Mouse (Mus musculus): ENCODE measurements around the gene Olfm1. TPM values are rescaled to one million over a fixed set of nuclear protein-coding genes. Genes with fewer than 3 reads are reported as not detected.
A peak's percentile ranks its signal among the peaks of the same experiment; 100 is the strongest.

Gene Olfm1
- polyA plus RNA-seq, 1 experiment from 2014 or later: 34.5 TPM

DNA sequence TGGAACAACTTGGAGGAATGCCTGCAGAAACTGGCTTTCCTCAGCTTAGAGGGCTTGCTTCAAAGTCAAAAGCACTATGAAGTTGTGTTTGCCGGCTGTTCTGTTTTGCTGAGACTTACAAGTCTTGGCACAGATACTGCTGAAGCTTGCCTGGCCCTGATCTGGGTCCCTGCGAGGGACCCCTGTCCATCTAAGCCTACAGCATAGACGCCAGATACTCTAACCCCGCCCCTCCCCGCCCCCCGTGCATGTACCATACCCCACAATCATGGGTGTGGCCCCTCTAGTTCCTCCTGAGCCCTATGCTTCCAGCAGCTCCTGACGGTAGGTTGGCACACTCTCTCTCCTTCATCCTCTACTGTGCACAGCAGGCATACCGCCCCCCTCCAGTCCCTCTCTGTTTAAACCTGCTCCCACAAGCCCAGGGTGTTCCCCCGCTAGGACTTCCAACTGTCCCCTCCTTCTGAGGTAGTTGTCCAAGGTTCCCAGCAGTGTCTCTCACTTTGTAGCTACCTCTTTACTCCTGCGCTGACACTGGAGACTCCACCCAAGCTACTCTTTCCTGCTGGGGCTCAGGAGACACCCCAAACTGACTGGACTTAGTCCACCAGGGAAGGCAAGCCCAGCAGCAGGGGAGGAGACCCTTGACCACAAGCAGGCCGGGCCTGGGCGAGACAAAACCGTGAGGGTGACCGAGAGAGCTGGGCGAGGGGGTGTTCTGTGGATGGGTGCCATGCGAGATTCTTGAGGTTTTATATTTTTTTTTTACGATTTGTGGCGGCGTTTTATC is 12.1 kb downstream of the Olfm1 start:
- H3K4me2 ChIP-seq (replicated peaks): peak overlapping the region; percentile 95
- 0 out of 2 replicates have a peak, but pooled peaks cover 10% of the 10 kb centered on the region for H3K27me3 ChIP-seq
- H3K9ac ChIP-seq: no peak overlapping the region
- H3K9me3 ChIP-seq (replicated peaks): no peaks in the 10 kb centered on the region
- WGBS: 11% methylated on average over 18 of the region's 19 CpGs
- no peaks in the 10 kb centered on the region; the same call in 1 of the 2 replicates for H3K36me3 ChIP-seq
- H3K4me3 ChIP-seq (replicated peaks): peak overlapping the region; percentile 65
- no peak for ATAC-seq (ENCODE audit: insufficient number of reproducible peaks, low FRiP score, low TSS enrichment, low read depth)
- peak overlapping the region; percentile 41; the same call in 1 of the 2 replicates for H3K27ac ChIP-seq (replicated peaks)
- peaks cover 34% of the 10 kb centered on the region for H3K4me1 ChIP-seq

DNA sequence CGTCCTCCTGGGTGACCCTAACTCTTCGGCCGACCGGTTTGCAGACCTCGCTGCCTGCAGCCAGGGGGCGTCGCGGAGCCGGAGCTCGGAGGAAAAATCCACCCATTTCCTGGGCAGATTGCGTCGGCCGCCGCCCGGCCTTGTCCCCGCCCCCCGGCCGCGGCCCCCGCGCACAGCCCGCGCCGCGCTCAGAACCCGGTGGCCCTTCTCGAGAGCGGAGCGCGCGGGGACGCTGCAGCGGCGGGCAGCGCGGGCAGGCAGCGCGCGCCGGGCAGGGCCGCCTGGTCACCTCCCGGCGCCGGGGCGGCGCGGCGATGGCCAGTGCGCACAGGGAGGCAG is 12.6 kb downstream of the Olfm1 start:
- no peaks in the 10 kb centered on the region; the same call in 1 of the 2 replicates for H3K36me3 ChIP-seq
- peak; percentile 80 for ATAC-seq (ENCODE audit: insufficient number of reproducible peaks, low FRiP score, low TSS enrichment, low read depth)
- WGBS: 0% methylated on average over 39 of the region's 49 CpGs

DNA sequence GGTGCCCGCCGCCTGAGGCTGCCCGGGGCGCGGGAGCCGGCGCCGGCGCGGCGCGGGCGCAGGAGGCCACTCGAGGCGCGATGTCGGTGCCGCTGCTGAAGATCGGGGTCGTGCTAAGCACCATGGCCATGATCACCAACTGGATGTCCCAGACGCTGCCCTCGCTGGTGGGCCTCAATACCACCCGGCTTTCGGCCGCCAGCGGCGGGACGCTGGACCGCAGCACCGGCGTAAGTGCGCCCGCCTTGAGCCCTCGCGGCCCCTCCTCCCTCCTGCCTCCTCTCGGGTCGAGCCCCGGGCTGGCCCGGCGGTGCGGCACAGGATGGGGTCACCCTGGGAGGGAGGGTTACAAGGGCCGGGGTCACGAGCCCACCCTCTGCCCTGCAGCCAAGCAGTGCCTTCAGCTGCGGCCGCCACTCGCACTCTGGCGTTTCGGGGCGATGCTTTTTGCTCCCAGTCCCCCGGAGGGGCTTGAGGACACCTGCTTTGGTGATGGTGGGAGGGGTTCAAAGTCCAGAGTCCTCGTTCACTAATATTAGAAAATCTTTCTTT is 13.2 kb downstream of the Olfm1 start:
- ATAC-seq (ENCODE audit: insufficient number of reproducible peaks, low FRiP score, low TSS enrichment, low read depth): 0 out of 2 replicates have a peak, but pooled peaks have one; percentile 16
- no peaks in the 10 kb centered on the region for H3K9me3 ChIP-seq (replicated peaks)
- H3K27ac ChIP-seq (replicated peaks): no peak overlapping the region; the same call in 1 of the 2 replicates
- H3K9ac ChIP-seq: peak overlapping the region; percentile 71
- WGBS: under 1% methylated on average over 51 of the region's 51 CpGs
- peaks cover 39% of the 10 kb centered on the region for H3K4me1 ChIP-seq
- peak overlapping the region; percentile 95 for H3K4me2 ChIP-seq (replicated peaks)
- H3K27me3 ChIP-seq: 0 out of 2 replicates have a peak, but pooled peaks cover 10% of the 10 kb centered on the region
- H3K36me3 ChIP-seq: no peaks in the 10 kb centered on the region; the same call in 1 of the 2 replicates
- peak overlapping the region; percentile 65 for H3K4me3 ChIP-seq (replicated peaks)

More for the DNA sequence above, 12.6 kb downstream of the Olfm1 start:
- Histone ChIP-seq H3K4me2 (replicated peaks) (peak overlapping the region; percentile 95), H3K4me1 (peaks cover 39% of the 10 kb centered on the region), H3K9ac (peak overlapping the region; percentile 71), H3K9me3 (replicated peaks) (no peaks in the 10 kb centered on the region), H3K4me3 (replicated peaks) (peak overlapping the region; percentile 65), H3K27me3 (0 out of 2 replicates have a peak, but pooled peaks cover 10% of the 10 kb centered on the region), H3K27ac (replicated peaks) (no peak overlapping the region)

DNA sequence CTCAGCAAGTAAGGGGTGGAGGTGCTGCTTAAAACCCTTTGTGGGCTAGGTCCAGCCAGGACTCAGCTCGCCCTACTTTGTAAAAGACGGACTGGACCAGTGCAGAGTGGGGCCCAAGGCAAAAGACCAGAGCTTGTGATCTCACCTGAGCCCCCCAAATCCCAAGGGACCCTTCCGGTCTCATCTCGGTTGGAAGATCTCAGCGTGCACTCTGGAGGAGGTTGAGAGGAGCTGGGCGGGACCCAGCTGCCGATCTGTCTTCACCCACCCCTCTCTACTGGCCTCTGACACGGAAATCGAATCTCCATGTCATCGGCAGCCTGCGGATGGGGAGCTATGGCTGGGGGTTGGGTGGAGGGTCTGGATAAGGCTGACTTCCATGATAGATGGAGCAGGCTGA is 13.7 kb downstream of the Olfm1 start:
- H3K9ac ChIP-seq: peak overlapping the region; percentile 71; the same call in 1 of the 2 replicates
- peaks cover 42% of the 10 kb centered on the region for H3K4me1 ChIP-seq
- H3K27me3 ChIP-seq: 0 out of 2 replicates have a peak, but pooled peaks cover 10% of the 10 kb centered on the region
- no peaks in the 10 kb centered on the region; the same call in 1 of the 2 replicates for H3K36me3 ChIP-seq
- no peaks in the 10 kb centered on the region for H3K9me3 ChIP-seq (replicated peaks)
- 12% methylated on average over 11 of the region's 11 CpGs for WGBS
- H3K4me2 ChIP-seq (replicated peaks): peak overlapping the region; percentile 95
- peak overlapping the region; percentile 65 for H3K4me3 ChIP-seq (replicated peaks)
- no peak for ATAC-seq (ENCODE audit: insufficient number of reproducible peaks, low FRiP score, low TSS enrichment, low read depth)
- no peak overlapping the region for H3K27ac ChIP-seq (replicated peaks)

DNA sequence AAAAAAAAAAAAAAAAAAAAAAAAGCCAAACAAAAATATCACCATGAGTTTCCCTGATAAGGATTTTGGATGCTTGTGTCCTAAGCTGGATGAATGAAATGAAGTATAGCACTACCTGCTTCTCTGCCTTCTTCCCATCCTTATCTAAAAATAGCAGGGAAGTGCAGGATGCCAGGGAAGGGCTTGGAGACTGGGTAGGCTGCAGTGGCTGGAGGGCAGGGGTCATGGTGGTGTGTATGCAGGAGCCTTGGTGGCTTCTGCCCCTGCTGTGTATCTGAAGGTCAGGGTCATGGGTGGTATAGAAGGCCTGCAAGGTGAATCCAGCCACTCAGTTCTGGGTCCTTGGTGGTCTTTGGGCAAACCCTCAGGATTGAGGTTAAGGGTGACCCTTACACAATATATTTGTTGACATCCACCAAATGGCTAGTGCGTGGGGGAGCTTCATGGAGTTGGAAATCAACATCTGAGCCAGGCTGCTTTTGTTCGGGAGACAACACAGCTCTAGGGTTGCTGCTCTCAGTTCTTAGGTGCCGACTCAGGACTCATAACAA is 14.5 kb downstream of the Olfm1 start:
- H3K36me3 ChIP-seq: no peaks in the 10 kb centered on the region; the same call in 1 of the 2 replicates
- H3K27me3 ChIP-seq: 0 out of 2 replicates have a peak, but pooled peaks cover 7% of the 10 kb centered on the region
- H3K4me1 ChIP-seq: peaks cover 47% of the 10 kb centered on the region
- H3K4me3 ChIP-seq (replicated peaks): peak overlapping the region; percentile 65; the same call in 1 of the 2 replicates
- H3K9ac ChIP-seq: no peak overlapping the region
- no peak overlapping the region for H3K27ac ChIP-seq (replicated peaks)
- H3K4me2 ChIP-seq (replicated peaks): no peak overlapping the region
- no peak for ATAC-seq (ENCODE audit: insufficient number of reproducible peaks, low FRiP score, low TSS enrichment, low read depth)
- 76% methylated on average over 3 of the region's 3 CpGs for WGBS
- no peaks in the 10 kb centered on the region for H3K9me3 ChIP-seq (replicated peaks)

DNA sequence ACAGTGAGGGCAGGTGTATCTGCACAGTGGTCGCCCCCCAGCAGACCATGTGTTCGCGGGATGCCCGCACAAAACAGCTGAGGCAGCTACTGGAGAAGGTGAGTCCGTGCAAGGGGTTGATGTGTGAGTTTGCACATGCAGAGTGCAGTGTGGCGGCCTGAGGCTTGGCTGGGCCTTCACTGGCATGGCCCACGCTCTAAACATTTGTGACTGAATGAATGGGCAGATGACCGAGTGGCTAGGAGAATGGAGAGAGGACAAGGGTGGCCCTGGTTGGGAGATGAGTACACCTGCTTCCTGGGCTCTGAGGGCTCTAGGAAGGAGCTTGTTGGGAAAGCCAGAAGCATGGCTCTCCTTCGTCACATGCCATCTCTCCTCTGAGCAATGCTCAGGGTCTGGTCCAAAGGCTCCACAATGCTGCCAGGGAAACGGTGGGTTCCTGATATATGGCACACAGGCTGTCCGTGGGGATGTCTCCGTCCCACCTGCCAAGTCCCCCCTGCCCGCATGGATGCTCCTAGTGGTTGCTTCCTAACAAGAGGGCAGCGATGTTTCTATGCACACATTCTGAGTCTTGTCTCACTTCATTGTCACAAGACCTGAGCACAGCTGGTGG is 15.4 kb downstream of the Olfm1 start:
- H3K4me2 ChIP-seq (replicated peaks): no peak overlapping the region
- WGBS: 89% methylated on average over 14 of the region's 14 CpGs
- no peak overlapping the region for H3K9ac ChIP-seq
- no peak overlapping the region for H3K4me3 ChIP-seq (replicated peaks)
- H3K4me1 ChIP-seq: peaks cover 47% of the 10 kb centered on the region
- H3K9me3 ChIP-seq (replicated peaks): no peaks in the 10 kb centered on the region
- H3K27ac ChIP-seq (replicated peaks): no peak overlapping the region
- H3K27me3 ChIP-seq: 0 out of 2 replicates have a peak, but pooled peaks cover 7% of the 10 kb centered on the region
- H3K36me3 ChIP-seq: peaks cover 5% of the 10 kb centered on the region; the same call in 1 of the 2 replicates
- no peak for ATAC-seq (ENCODE audit: insufficient number of reproducible peaks, low FRiP score, low TSS enrichment, low read depth)

DNA sequence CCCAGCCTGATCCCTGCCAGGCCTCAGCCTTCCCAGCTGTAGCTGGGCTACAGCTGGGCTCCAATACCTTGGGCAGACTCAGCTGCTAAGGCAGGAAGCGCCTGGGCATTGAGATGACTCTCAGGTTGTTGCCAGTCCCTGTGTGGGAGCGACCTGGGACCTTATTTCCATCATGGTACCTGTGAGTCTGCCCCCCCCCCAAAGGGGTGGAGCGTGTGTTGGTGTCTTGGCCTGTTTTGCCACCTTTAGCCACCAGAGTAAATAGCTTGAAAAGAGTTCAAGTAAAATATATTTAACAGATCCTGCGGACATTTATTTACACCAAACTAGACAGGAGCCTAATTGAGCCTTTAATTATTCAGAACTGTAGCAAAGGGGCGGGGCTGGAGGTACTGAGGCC is 16.4 kb downstream of the Olfm1 start:
- no peaks in the 10 kb centered on the region for H3K9me3 ChIP-seq (replicated peaks)
- no peak overlapping the region for H3K4me2 ChIP-seq (replicated peaks)
- H3K27me3 ChIP-seq: 0 out of 2 replicates have a peak, but pooled peaks cover 7% of the 10 kb centered on the region
- no peak overlapping the region for H3K4me3 ChIP-seq (replicated peaks)
- ATAC-seq (ENCODE audit: insufficient number of reproducible peaks, low FRiP score, low TSS enrichment, low read depth): no peak
- 79% methylated on average over 5 of the region's 5 CpGs for WGBS
- peaks cover 46% of the 10 kb centered on the region for H3K4me1 ChIP-seq
- H3K9ac ChIP-seq: no peak overlapping the region
- H3K36me3 ChIP-seq: peaks cover 12% of the 10 kb centered on the region
- H3K27ac ChIP-seq (replicated peaks): no peak overlapping the region

DNA sequence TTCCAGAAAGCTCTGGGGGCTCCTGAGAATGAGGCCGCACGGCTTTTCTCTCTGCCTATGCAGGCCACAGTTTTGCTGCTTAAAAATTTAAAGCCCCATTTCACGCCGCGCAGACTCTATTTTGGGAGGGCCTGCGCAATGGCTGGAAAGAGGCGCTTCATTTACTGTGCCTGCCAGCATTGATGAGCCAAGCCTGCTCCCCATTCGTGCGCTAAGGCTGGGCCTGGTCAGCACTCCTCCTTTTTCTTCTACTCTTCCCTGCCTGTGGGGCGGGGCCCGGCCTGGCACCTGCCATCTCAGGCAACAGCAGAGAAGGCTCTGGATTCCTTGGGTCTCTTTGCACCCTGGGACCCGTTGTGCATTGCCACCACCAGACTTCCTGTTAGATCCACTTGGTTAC is 16.9 kb downstream of the Olfm1 start:
- no peak overlapping the region for H3K27ac ChIP-seq (replicated peaks)
- WGBS: 84% methylated on average over 12 of the region's 12 CpGs
- H3K9me3 ChIP-seq (replicated peaks): no peaks in the 10 kb centered on the region
- no peak overlapping the region for H3K4me3 ChIP-seq (replicated peaks)
- H3K4me1 ChIP-seq: peaks cover 41% of the 10 kb centered on the region
- no peak overlapping the region for H3K4me2 ChIP-seq (replicated peaks)
- no peak for ATAC-seq (ENCODE audit: insufficient number of reproducible peaks, low FRiP score, low TSS enrichment, low read depth)
- H3K9ac ChIP-seq: no peak overlapping the region
- H3K27me3 ChIP-seq: 0 out of 2 replicates have a peak, but pooled peaks cover 7% of the 10 kb centered on the region
- H3K36me3 ChIP-seq: peaks cover 17% of the 10 kb centered on the region

DNA sequence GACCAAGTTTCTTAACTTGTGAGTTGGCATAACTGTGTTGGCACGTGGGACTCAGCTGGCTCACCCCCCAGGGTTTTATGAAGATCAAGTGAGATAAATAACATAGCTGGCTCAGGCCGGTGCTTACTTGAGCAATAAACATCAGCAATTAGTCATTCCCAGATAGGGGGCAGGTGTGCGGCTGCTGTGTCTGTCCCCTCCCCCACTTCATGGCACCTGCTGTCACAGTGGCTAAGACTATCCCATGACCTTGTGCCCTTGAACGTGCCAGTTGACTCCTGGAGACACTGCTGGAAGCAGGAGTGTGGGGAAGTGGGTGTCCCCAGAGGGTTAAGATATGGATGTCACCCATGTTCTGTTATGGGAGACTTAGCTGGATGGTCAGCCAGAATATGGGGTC is 17.5 kb downstream of the Olfm1 start:
- no peak overlapping the region for H3K9ac ChIP-seq
- no peak overlapping the region for H3K4me2 ChIP-seq (replicated peaks)
- peaks cover 23% of the 10 kb centered on the region for H3K36me3 ChIP-seq
- H3K27me3 ChIP-seq: 0 out of 2 replicates have a peak, but pooled peaks cover 7% of the 10 kb centered on the region
- no peak overlapping the region for H3K4me3 ChIP-seq (replicated peaks)
- ATAC-seq (ENCODE audit: insufficient number of reproducible peaks, low FRiP score, low TSS enrichment, low read depth): no peak
- no peak overlapping the region for H3K27ac ChIP-seq (replicated peaks)
- WGBS: 57% methylated on average over 4 of the region's 4 CpGs
- peaks cover 35% of the 10 kb centered on the region for H3K4me1 ChIP-seq
- H3K9me3 ChIP-seq (replicated peaks): no peaks in the 10 kb centered on the region

DNA sequence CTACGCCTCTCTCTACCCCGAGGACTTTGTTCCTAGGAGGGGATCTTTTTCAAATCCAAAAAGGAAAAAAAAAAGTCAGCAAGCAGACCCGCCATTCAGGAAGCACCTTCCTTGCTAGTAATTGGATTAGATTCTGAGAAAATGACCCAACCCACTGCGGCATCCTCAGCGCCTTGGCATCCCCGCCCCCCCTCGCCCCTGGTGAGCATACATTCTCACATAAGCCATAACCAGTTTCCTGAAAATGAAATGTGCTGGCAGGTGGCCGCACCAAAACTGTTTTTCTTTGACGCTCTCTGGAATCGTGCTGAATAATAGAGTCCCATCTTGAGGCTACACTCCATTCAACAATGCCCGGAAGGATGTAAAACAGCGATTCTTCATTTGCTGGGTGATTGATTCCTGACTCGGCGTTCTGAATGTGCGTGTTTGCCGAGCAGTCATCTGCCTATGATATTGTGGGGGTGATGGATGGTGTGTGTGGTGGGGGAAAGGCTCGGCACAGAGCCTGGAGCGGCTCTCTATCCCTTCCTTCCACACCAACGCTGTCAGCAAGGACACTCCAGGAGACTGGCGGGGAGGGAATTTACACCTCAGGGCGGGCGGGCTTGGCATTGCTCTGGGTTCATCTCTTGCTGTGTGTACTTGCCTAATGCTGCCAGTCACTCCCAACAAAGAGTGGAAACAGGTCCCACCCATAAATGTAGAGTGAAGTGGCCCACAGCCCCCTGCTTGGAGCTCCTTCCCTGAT is 18.9 kb downstream of the Olfm1 start:
- no peak for ATAC-seq (ENCODE audit: insufficient number of reproducible peaks, low FRiP score, low TSS enrichment, low read depth)
- WGBS: 62% methylated on average over 22 of the region's 22 CpGs
- H3K27me3 ChIP-seq: 0 out of 2 replicates have a peak, but pooled peaks cover 1% of the 10 kb centered on the region

More for the DNA sequence above, 18.9 kb downstream of the Olfm1 start:
- H3K9ac ChIP-seq: no peak overlapping the region
- H3K9me3 ChIP-seq (replicated peaks): no peaks in the 10 kb centered on the region
- H3K4me1 ChIP-seq: peaks cover 26% of the 10 kb centered on the region
- no peak overlapping the region for H3K4me3 ChIP-seq (replicated peaks)
- H3K4me2 ChIP-seq (replicated peaks): no peak overlapping the region
- H3K36me3 ChIP-seq: peaks cover 30% of the 10 kb centered on the region
- no peak overlapping the region for H3K27ac ChIP-seq (replicated peaks)

Data from embryonic facial prominence, embryonic 15.5 days (tissue).